Mouse (Mus musculus) frontal cortex, postnatal 25 days (tissue): Measurements from ENCODE around the gene Filip1l.

Source experiments
- DNase-seq, 2 experiments: peaks; one replicate each; pipeline ENCODE4 v3.0.0; 2022; ENCODE audit warnings: low spot score in 2 of 2

Filip1l gene

GRCm38 (mm10) chr16:57482911-57483310 lies 130.0 kb downstream of the Filip1l start:
- DNase-seq, result no peak

GRCm38 (mm10) chr16:57483503-57483902 lies 130.6 kb downstream of the Filip1l start:
- DNase-seq, result no peak

GRCm38 (mm10) chr16:57484043-57484795 lies 131.3 kb downstream of the Filip1l start:
- no peak for DNase-seq

DNA sequence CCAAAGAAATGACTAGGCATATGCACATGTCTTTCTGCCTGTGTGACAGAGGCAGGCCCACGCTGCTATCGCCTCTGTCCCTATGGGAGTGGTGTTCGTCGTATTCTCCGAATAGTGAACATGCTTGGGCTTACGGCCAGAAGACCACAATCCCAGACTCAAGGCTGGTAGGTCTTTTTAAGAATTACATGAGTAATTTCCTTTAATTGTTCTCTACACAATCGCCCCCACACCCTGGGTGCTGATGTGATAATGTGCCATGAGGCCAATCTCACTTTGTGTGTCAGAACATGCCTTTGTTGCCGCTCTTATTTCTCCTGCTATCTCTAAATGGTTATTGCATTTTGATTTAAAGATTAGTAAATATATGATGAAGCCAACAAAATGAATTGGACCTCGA lies 132.4 kb downstream of the Filip1l start:
- no peak for DNase-seq

DNA sequence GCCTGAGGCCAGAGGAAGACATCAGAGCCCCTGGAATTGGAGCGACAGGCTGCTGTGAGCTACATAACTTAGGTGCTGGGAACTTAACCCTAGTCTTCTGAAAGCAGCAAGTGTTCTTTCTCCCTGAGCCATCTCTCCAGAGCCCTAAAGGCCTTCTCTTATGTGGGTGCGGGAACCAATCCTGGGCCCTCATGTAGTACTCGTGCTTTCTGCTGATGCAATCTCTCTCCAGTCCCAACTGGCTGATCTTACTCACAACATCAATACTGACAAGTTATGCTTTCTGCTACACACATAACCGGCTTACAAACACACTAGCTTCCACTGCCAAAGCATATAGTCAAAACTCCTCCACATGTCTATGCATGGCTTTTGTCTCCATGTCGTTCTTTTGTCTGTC lies 133.4 kb downstream of the Filip1l start:
- no peak for DNase-seq

DNA sequence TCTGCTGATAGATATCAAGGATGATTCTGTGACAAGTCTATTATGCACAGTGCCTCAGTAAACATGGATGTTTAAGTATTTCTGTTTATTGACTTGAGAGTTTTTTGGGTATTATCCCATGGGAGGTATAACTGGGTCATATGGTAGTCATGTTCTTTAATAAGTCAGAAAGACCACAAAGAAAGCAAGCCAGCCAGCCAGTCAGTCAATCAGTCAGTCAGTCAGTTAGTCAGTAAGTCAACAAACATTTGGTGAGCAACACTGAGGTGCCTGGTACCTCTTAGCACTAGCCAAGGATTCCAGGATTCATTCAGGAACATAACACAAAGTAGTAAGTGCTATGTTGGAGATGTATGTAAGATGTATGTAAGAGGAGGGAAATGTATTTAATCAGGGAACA lies 135.8 kb downstream of the Filip1l start:
- no peak for DNase-seq

GRCm38 (mm10) chr16:57490691-57491090 lies 137.8 kb downstream of the Filip1l start:
- DNase-seq, result no peak

- no peak for DNase-seq
Observed at GRCm38 (mm10) chr16:57491853-57492252, 139.0 kb downstream of the Filip1l start.

- DNase-seq, result no peak
Observed at GRCm38 (mm10) chr16:57495476-57496203, 142.7 kb downstream of the Filip1l start.

- no peak for DNase-seq
Observed at GRCm38 (mm10) chr16:57496437-57497173, 143.7 kb downstream of the Filip1l start.

DNA sequence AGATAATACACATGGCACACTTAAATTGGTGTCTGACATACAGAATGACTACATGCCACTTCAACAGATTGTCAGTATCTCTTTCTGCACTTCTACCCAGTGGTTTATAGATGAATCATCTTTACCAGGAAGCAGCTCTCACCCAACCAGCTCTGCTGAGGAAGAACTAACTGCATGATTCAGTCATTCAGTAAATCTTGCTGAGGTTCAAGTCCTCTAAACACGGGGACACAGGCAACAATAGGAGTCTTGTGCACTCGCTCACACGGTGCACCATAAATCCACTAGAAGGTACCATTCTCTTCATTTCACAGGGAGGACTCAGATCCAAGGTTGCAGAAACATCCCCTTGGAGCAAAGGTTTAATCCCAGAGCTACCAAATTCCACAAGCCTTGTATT lies 148.0 kb downstream of the Filip1l start:
- DNase-seq, result no peak

DNA sequence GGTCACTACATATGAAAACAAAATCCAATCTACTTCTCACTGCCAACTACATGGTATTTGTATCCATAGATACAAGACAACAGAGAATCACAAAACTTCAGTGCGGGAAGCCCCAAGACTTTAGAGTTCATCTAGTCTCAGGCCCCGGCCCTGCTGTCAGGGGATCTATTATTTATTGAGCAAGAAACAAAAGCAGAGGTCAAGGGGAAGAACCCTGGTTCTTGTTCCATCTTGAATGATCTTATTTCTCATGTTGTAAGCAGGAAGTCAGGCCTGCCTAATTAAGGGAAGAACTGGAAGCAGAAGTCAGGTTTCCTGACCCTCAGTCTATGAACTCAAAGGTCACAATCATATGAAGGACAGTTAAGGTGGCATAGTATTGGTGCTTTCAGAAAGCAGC lies 149.3 kb downstream of the Filip1l start:
- no peak for DNase-seq

DNA sequence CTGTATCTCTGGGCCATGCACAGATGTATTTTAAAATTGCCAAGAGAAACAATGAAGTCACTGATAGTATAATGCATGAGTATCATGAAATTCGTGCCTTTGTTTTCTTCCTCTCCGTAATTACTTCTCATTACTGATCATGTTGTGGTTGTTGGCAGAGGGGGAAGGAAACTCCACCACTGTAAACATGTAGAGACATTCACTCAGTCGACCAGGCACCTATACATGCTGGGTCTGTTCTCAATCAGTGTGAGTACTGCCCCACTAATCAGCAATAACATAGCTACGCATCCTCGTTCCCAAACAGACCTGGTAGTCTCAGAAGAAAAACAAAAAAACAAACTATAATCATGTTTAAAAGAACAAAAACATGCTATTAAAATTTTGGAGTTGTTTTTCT lies 149.9 kb downstream of the Filip1l start:
- no peak for DNase-seq

DNA sequence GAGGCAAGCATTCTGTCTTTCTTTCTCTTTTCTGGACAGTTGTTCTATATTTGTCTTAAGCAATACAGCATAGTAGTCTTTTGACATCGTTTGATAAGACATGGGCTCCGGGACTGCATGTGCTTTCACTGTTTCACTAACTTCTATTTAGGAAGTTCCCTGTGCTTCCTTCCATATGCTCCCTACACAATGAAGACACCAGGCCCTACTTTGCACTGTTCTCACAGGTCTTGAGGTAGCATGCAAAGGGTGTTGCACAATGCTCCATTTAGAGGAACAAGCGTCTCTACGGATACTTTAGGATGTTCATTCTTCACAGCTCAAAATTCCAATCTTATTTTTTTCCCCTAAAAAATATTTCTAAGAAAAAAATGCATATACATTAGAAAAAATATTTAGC lies 151.8 kb downstream of the Filip1l start:
- DNase-seq, result no peak

GRCm38 (mm10) chr16:57506133-57506532 lies 153.2 kb downstream of the Filip1l start:
- no peak for DNase-seq

GRCm38 (mm10) chr16:57508351-57508750 lies 155.5 kb downstream of the Filip1l start:
- DNase-seq, result no peak

GRCm38 (mm10) chr16:57509099-57509498 lies 156.2 kb downstream of the Filip1l start:
- DNase-seq, result no peak

DNA sequence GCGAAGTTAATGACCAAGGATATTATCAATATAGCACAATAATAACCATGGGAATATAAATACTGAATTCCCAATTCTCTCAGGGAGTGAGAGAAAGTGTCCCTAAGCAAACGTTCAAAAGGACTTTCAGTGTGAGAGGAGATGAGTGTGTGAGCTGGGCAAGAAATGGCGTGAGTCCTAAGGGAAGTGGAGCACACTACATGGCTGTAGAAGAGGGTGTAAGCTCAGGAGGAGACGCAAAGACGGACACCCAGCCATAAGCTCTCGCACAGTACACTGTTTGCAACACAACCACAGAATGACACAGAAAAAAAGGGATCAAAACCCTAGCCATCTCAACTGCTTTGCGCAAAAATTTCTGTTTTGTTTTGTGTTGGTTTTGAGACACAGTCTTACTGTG lies 160.7 kb downstream of the Filip1l start:
- no peak for DNase-seq

- DNase-seq, result no peak
Observed at GRCm38 (mm10) chr16:57514371-57514770, 161.5 kb downstream of the Filip1l start.

- no peak for DNase-seq
Observed at GRCm38 (mm10) chr16:57515636-57516035, 162.7 kb downstream of the Filip1l start.

DNA sequence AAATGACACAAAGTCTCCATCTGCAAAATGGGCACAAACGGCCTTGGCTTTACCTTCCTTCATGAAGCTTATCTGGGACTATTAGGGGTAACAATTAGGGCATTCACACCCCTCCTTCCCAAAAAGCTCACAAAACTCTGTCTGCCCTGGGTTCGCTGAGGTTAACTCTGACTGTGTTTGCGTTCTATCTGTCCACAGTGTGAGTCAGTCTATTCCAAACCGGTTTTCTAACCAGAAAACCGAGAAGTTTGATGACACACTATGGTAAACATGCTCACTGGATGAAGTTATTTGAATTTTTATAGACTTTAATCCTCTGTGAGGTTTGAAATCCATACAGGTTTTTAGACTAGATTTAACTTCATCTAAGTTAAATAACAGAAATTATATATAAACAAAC lies 172.2 kb downstream of the Filip1l start:
- DNase-seq, result no peak

GRCm38 (mm10) chr16:57525476-57525875 lies 172.6 kb downstream of the Filip1l start:
- no peak for DNase-seq

DNA sequence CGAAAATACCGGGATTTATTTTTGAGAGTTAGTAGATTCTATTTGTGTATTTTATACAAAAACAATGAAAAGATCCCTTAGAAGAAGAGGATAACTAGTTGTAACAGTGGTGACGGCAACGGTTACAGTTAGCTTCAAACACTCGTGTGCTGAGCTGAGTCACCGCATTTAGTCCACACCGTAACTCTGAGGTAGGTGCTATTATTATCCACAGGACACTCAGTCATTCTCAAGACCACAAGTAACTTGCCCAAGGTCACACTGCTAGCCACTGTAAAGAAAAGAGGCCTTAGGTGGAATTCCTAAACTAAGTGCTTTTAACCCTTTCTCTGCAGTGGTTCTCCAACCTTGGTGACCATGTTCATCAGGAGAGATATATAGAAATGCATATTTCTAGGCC lies 174.0 kb downstream of the Filip1l start:
- no peak for DNase-seq
